Mouse (Mus musculus) limb, embryonic 15.5 days (tissue): ENCODE data around the gene Timm9. TPM values are rescaled to one million over a fixed set of nuclear protein-coding genes. Genes with fewer than 3 reads are reported as not detected.
A peak's percentile ranks its signal among the peaks of the same experiment; 100 is the strongest.
"Not testable (repeated sequence)": the region's sequence is repeated elsewhere in the genome, so short reads cannot be mapped to it uniquely, and the experiment has no call there.

Experiments
- ATAC-seq: fragments of 200-750 bp; cut with Nextera tagmentation; 2 replicates; pipeline ENCODE4 v1.8.0; 2017; ENCODE audit warnings: low read depth, moderate TSS enrichment; ENCODE audit not compliant: insufficient number of reproducible peaks, low FRiP score, low TSS enrichment
- H3K27ac ChIP-seq: fragments of 300-500 bp; sonication (generic); 2 replicates; pipeline ENCODE4 v1.5.1; 2015; ENCODE audit warnings: moderate library complexity, mild to moderate bottlenecking, inconsistent platforms
- H3K27me3 ChIP-seq: fragments of 300-500 bp; sonication (generic); 2 replicates; pipeline ENCODE4 v1.6.1; 2015; ENCODE audit warnings: inconsistent platforms
- H3K36me3 ChIP-seq: fragments of 300-500 bp; sonication (generic); 2 replicates; pipeline ENCODE4 v1.6.1; 2015; ENCODE audit warnings: inconsistent platforms
- H3K4me1 ChIP-seq: fragments of 300-500 bp; sonication (generic); 2 replicates; pipeline ENCODE4 v1.6.1; 2015; ENCODE audit warnings: inconsistent platforms
- H3K4me2 ChIP-seq: fragments of 300-500 bp; sonication (generic); 2 replicates; pipeline ENCODE4 v1.6.1; 2015; ENCODE audit warnings: mild to moderate bottlenecking, inconsistent platforms
- H3K4me3 ChIP-seq: fragments of 300-500 bp; sonication (generic); 2 replicates; pipeline ENCODE4 v1.5.1; 2015; ENCODE audit warnings: mild to moderate bottlenecking, inconsistent platforms
- H3K9ac ChIP-seq: fragments of 300-500 bp; sonication (generic); 2 replicates; pipeline ENCODE4 v1.6.1; 2015; ENCODE audit warnings: inconsistent platforms
- H3K9me3 ChIP-seq: fragments of 300-500 bp; sonication (generic); 2 replicates; pipeline ENCODE4 v1.6.1; 2016; ENCODE audit warnings: inconsistent platforms
- WGBS: fragments of 180-500 bp; shearing (Covaris S2); methylation state at CpG from one replicate; pipeline ENCODE4 v1.1.7; 2015; 5-methylcytosine and 5-hydroxymethylcytosine counted together
- polyA plus RNA-seq: library from polyadenylated mRNA; unstranded; fragments of >200 nt; fragmentation: Nextera tagmentation; extraction: Ambion mirVana; gene quantifications from 2 replicates; pipeline ENCODE4 v1.2.1, GENCODE M21; 2015

The Timm9 gene
- polyA plus RNA-seq, 1 experiment from 2014 or later = 70.4 TPM

GRCm38 (mm10) chr12:71139258-71139828 is 2.9 kb upstream of the Timm9 start:
- H3K27me3 ChIP-seq = no peaks in the 10 kb centered on the region
- H3K4me3 ChIP-seq = no peak overlapping the region
- H3K36me3 ChIP-seq = peaks cover 35% of the 10 kb centered on the region
- H3K9me3 ChIP-seq = no peaks in the 10 kb centered on the region
- no peak overlapping the region for H3K27ac ChIP-seq
- no peak overlapping the region for H3K9ac ChIP-seq
- H3K4me1 ChIP-seq = peaks cover 22% of the 10 kb centered on the region
- WGBS = 76% methylated on average over 5 of the region's 5 CpGs
- H3K4me2 ChIP-seq = no peak overlapping the region
- no peak for ATAC-seq

- H3K27ac ChIP-seq = no peak overlapping the region
- no peak for ATAC-seq
- peak overlapping the region; percentile 97 for H3K4me3 ChIP-seq
- peaks cover 29% of the 10 kb centered on the region for H3K36me3 ChIP-seq
- no peaks in the 10 kb centered on the region for H3K27me3 ChIP-seq
- no peaks in the 10 kb centered on the region for H3K9me3 ChIP-seq
- WGBS = 2% methylated on average over 11 of the region's 11 CpGs
- H3K4me2 ChIP-seq = peak overlapping the region; percentile 84
- H3K4me1 ChIP-seq = peaks cover 22% of the 10 kb centered on the region
- peak overlapping the region; percentile 52 for H3K9ac ChIP-seq
These were observed 1.2 kb upstream of the Timm9 start for GRCm38 (mm10) chr12:71137686-71138085.

- Histone ChIP-seq H3K36me3 (peaks cover 28% of the 10 kb centered on the region), H3K4me3 (peak overlapping the region; percentile 97), H3K27me3 (no peaks in the 10 kb centered on the region), H3K9me3 (no peaks in the 10 kb centered on the region), H3K9ac (peak overlapping the region; percentile 98; the same call in 1 of the 2 replicates), H3K27ac (peak overlapping the region; percentile 81), H3K4me2 (peak overlapping the region; percentile 84), H3K4me1 (peaks cover 22% of the 10 kb centered on the region)
- under 1% methylated on average over 30 of the region's 30 CpGs for WGBS
- peak; percentile 84 for ATAC-seq
These were observed 549 bp upstream of the Timm9 start for GRCm38 (mm10) chr12:71136974-71137491.

GRCm38 (mm10) chr12:71135581-71135980 is 903 bp downstream of the Timm9 start:
- Histone ChIP-seq H3K4me2 (peak overlapping the region; percentile 84), H3K27ac (no peak overlapping the region), H3K9me3 (no peaks in the 10 kb centered on the region), H3K27me3 (no peaks in the 10 kb centered on the region), H3K36me3 (peaks cover 27% of the 10 kb centered on the region), H3K4me3 (peak overlapping the region; percentile 97), H3K9ac (peak overlapping the region; percentile 31; the same call in 1 of the 2 replicates), H3K4me1 (peaks cover 22% of the 10 kb centered on the region)
- no peak for ATAC-seq
- 19% methylated on average over 5 of the region's 5 CpGs for WGBS

GRCm38 (mm10) chr12:71123286-71123685 is 13.2 kb downstream of the Timm9 start:
- H3K4me3 ChIP-seq = no peak overlapping the region
- no peak overlapping the region for H3K4me2 ChIP-seq
- ATAC-seq = no peak
- H3K9me3 ChIP-seq = no peaks in the 10 kb centered on the region
- 92% methylated on average over 9 of the region's 9 CpGs for WGBS
- no peaks in the 10 kb centered on the region for H3K27me3 ChIP-seq
- H3K4me1 ChIP-seq = no peaks in the 10 kb centered on the region
- H3K9ac ChIP-seq = no peak overlapping the region
- H3K27ac ChIP-seq = no peak overlapping the region
- H3K36me3 ChIP-seq = peaks cover 42% of the 10 kb centered on the region

GRCm38 (mm10) chr12:71122731-71123130 is 13.8 kb downstream of the Timm9 start:
- peaks cover 42% of the 10 kb centered on the region for H3K36me3 ChIP-seq
- ATAC-seq = no peak
- H3K4me1 ChIP-seq = no peaks in the 10 kb centered on the region
- H3K27me3 ChIP-seq = no peaks in the 10 kb centered on the region
- H3K9ac ChIP-seq = no peak overlapping the region
- no peak overlapping the region for H3K4me3 ChIP-seq
- H3K27ac ChIP-seq = no peak overlapping the region
- 91% methylated on average over 10 of the region's 10 CpGs for WGBS
- no peaks in the 10 kb centered on the region for H3K9me3 ChIP-seq
- no peak overlapping the region for H3K4me2 ChIP-seq

- H3K27ac ChIP-seq = no peak overlapping the region
- H3K4me1 ChIP-seq = peaks cover 5% of the 10 kb centered on the region
- no peak for ATAC-seq
- WGBS = 77% methylated on average over 5 of the region's 5 CpGs
- H3K36me3 ChIP-seq = 0 out of 2 replicates have a peak, but pooled peaks cover 4% of the 10 kb centered on the region
- H3K9me3 ChIP-seq = no peaks in the 10 kb centered on the region
- 0 out of 2 replicates have a peak, but pooled peaks cover 1% of the 10 kb centered on the region for H3K27me3 ChIP-seq
- no peak overlapping the region for H3K4me2 ChIP-seq
- no peak overlapping the region for H3K9ac ChIP-seq
- H3K4me3 ChIP-seq = no peak overlapping the region
These were observed 20.1 kb downstream of the Timm9 start for GRCm38 (mm10) chr12:71116411-71116810.

- no peak overlapping the region for H3K9ac ChIP-seq
- no peak for ATAC-seq
- peaks cover 9% of the 10 kb centered on the region for H3K4me1 ChIP-seq
- 0 out of 2 replicates have a peak, but pooled peaks cover 9% of the 10 kb centered on the region for H3K27me3 ChIP-seq
- no peak overlapping the region for H3K4me3 ChIP-seq
- H3K36me3 ChIP-seq = no peaks in the 10 kb centered on the region
- H3K9me3 ChIP-seq = no peaks in the 10 kb centered on the region
- WGBS = 30% methylated on average over 12 of the region's 12 CpGs
- H3K4me2 ChIP-seq = no peak overlapping the region
- H3K27ac ChIP-seq = no peak overlapping the region
These were observed 22.7 kb downstream of the Timm9 start for GRCm38 (mm10) chr12:71113675-71114288.

GRCm38 (mm10) chr12:71113074-71113473 is 23.4 kb downstream of the Timm9 start:
- H3K9me3 ChIP-seq = no peaks in the 10 kb centered on the region
- H3K4me2 ChIP-seq = no peak overlapping the region
- no peak for ATAC-seq
- H3K27me3 ChIP-seq = 0 out of 2 replicates have a peak, but pooled peaks cover 9% of the 10 kb centered on the region
- H3K9ac ChIP-seq = no peak overlapping the region
- no peak overlapping the region for H3K4me3 ChIP-seq
- H3K27ac ChIP-seq = no peak overlapping the region
- peaks cover 9% of the 10 kb centered on the region for H3K4me1 ChIP-seq
- 85% methylated on average over 10 of the region's 10 CpGs for WGBS
- no peaks in the 10 kb centered on the region for H3K36me3 ChIP-seq

GRCm38 (mm10) chr12:71111331-71111730 is 25.2 kb downstream of the Timm9 start, which contains the start of gene Tomm20l:
Tomm20l (plus strand) TSS chr12:71111428.
- Histone ChIP-seq H3K36me3 (no peaks in the 10 kb centered on the region), H3K9me3 (no peaks in the 10 kb centered on the region), H3K9ac (no peak within 1 kb of the TSS), H3K4me3 (peak within 1 kb of the TSS; percentile 24), H3K27me3 (0 out of 2 replicates have a peak, but pooled peaks cover 9% of the 10 kb centered on the region), H3K4me1 (peaks cover 9% of the 10 kb centered on the region), H3K4me2 (peak within 1 kb of the TSS; percentile 42), H3K27ac (no peak within 1 kb of the TSS)
- no peak for ATAC-seq
- 10% methylated on average over 32 of the region's 33 CpGs for WGBS

- no peak overlapping the region for H3K27ac ChIP-seq
- no peaks in the 10 kb centered on the region for H3K9me3 ChIP-seq
- WGBS = 82% methylated on average over 6 of the region's 6 CpGs
- peaks cover 6% of the 10 kb centered on the region for H3K4me1 ChIP-seq
- H3K27me3 ChIP-seq = 0 out of 2 replicates have a peak, but pooled peaks cover 9% of the 10 kb centered on the region
- no peak overlapping the region for H3K4me2 ChIP-seq
- no peak overlapping the region for H3K9ac ChIP-seq
- no peak for ATAC-seq
- no peaks in the 10 kb centered on the region for H3K36me3 ChIP-seq
- no peak overlapping the region for H3K4me3 ChIP-seq
These were observed 29.2 kb downstream of the Timm9 start for GRCm38 (mm10) chr12:71107216-71107771.

GRCm38 (mm10) chr12:71104275-71104674 is 32.2 kb downstream of the Timm9 start:
- H3K4me3 ChIP-seq, H3K36me3 ChIP-seq, H3K4me2 ChIP-seq, H3K4me1 ChIP-seq, ATAC-seq, H3K27ac ChIP-seq, H3K27me3 ChIP-seq, H3K9ac ChIP-seq, H3K9me3 ChIP-seq: not testable (repeated sequence)
- 81% methylated on average over 4 of the region's 4 CpGs for WGBS
